Mouse (Mus musculus): ENCODE data around the gene Vmn2r43. TPM values are rescaled to one million over a fixed set of nuclear protein-coding genes. Genes with fewer than 3 reads are reported as not detected.
"Not testable (repeated sequence)": the region's sequence is repeated elsewhere in the genome, so short reads cannot be mapped to it uniquely, and the experiment has no call there.

The Vmn2r43 gene
- not detected for total RNA-seq (2021)

DNA sequence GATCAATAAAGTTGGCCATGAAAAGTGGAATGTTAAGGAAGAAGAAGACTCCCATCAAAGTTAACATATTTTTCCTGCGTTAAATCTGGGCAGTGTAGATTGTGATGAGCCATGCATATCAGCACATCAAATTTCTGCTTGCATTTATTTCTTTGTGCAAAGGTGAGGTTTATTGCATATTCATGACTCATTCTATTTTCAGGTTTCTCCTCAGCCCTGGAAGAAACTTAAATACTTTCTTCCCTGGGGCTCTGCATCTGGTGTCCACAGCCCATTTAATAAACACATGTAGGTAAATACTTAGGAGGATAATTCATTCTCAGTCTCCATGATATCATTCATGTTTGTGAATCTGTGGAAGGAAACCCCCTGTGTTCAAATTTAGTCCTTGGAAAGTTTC, at the start of gene Vmn2r43:
Vmn2r43 (minus strand) TSS at position 101 of the 400 bp plus-strand sequence.
- not testable (repeated sequence) for DNase-seq

GRCm38 (mm10) chr7:8200220-8200619, 60.2 kb downstream of the Vmn2r43 start, which contains the start of gene Vmn2r42:
Gene Vmn2r42 (minus strand): TSS chr7:8200320.
- DNase-seq: not testable (repeated sequence)

Other genes with a start within 250 kb of the Vmn2r43 start
- gene Vmn2r41, start 98.9 kb downstream of the Vmn2r43 start, total RNA-seq (2021): not detected
- gene Vmn2r42, start 60.3 kb downstream of the Vmn2r43 start, total RNA-seq (2021): not detected
- gene Vmn2r44, start 122.7 kb upstream of the Vmn2r43 start, total RNA-seq (2021): not detected
- gene Vmn2r45, start 228.5 kb upstream of the Vmn2r43 start, total RNA-seq (2021): not detected

All from layer of hippocampus, postnatal 36 days (tissue).